Mouse (Mus musculus) CD8-positive naive resting alpha-beta T cell, adult 57 days (primary cell): Measurements from ENCODE around the gene Tmem132b. TPM values are rescaled to one million over a fixed set of nuclear protein-coding genes. Genes with fewer than 3 reads are reported as not detected.

Experiments
- total RNA-seq: library from RNA; stranded (reverse); gene quantifications from one replicate; pipeline ENCODE4 v1.2.4, GENCODE M21; 2023

Tmem132b gene
- total RNA-seq: not detected

GRCm38 (mm10) chr5:125531634-125532033 lies at the start of gene Tmem132b:
TSS of gene Tmem132b (plus strand) at chr5:125531774.

Other genes with a start within 250 kb of the Tmem132b start
- 15.3 TPM for gene Scarb1, start 190.7 kb upstream of the Tmem132b start, total RNA-seq
- not detected for gene Gm10382, start 142.5 kb upstream of the Tmem132b start, total RNA-seq
- gene Ubc, start 141.6 kb upstream of the Tmem132b start, total RNA-seq: 1,416 TPM
- gene Dhx37, start 97.7 kb upstream of the Tmem132b start, total RNA-seq: 21.2 TPM
- 17.3 TPM for gene Bri3bp, start 90.2 kb upstream of the Tmem132b start, total RNA-seq
- gene Aacs, start 56.0 kb upstream of the Tmem132b start, total RNA-seq: 17.8 TPM